Mouse (Mus musculus): ENCODE data around the gene Map3k20. TPM values are rescaled to one million over a fixed set of nuclear protein-coding genes. Genes with fewer than 3 reads are reported as not detected.
A peak's percentile ranks its signal among the peaks of the same experiment; 100 is the strongest.

Map3k20 gene
- polyA plus RNA-seq, 1 experiment from 2014 or later: 3.8 TPM

DNA sequence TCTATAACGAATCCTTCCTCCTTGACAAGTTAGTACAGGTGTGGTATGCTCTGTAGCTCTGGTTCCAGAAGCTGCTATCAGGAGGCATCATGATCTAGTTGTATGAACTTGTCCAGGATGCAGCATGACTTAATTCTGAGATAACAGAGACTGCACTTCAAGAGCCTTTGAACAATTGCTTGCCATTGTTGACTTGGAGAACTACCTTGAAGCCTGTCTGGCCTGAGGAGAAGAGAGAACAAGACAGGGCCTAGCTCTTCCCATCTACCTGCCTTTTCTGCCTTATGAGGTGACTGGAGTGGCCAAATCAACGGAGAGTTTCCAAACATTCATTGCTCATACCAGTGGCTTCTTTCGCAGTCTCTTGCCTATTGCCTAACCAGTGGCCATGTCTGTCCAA, 160.7 kb downstream of the Map3k20 start:
- 94% methylated on average over 3 of the region's 3 CpGs for WGBS

GRCm38 (mm10) chr2:72446615-72447014, 161.2 kb downstream of the Map3k20 start:
- Histone ChIP-seq H3K4me1 (no peaks in the 10 kb centered on the region), H3K4me2 (no peak overlapping the region), H3K27ac (replicated peaks) (no peak overlapping the region), H3K27me3 (replicated peaks) (no peaks in the 10 kb centered on the region), H3K36me3 (no peaks in the 10 kb centered on the region), H3K9me3 (replicated peaks) (no peaks in the 10 kb centered on the region), H3K4me3 (replicated peaks) (no peak overlapping the region), H3K9ac (replicated peaks) (no peak overlapping the region)
- WGBS: 28% methylated on average over 5 of the region's 5 CpGs
- ATAC-seq (ENCODE audit: low FRiP score): no peak

More for the DNA sequence above, 160.7 kb downstream of the Map3k20 start:
- no peak overlapping the region for H3K4me3 ChIP-seq (replicated peaks)
- no peaks in the 10 kb centered on the region for H3K36me3 ChIP-seq
- no peaks in the 10 kb centered on the region for H3K4me1 ChIP-seq
- H3K4me2 ChIP-seq: no peak overlapping the region
- no peaks in the 10 kb centered on the region for H3K27me3 ChIP-seq (replicated peaks)
- no peak overlapping the region for H3K27ac ChIP-seq (replicated peaks)
- H3K9ac ChIP-seq (replicated peaks): no peak overlapping the region
- no peaks in the 10 kb centered on the region for H3K9me3 ChIP-seq (replicated peaks)
- ATAC-seq (ENCODE audit: low FRiP score): no peak

- Histone ChIP-seq H3K9ac (replicated peaks) (no peak overlapping the region), H3K36me3 (no peaks in the 10 kb centered on the region), H3K9me3 (replicated peaks) (no peaks in the 10 kb centered on the region), H3K27me3 (replicated peaks) (no peaks in the 10 kb centered on the region), H3K27ac (replicated peaks) (no peak overlapping the region), H3K4me2 (no peak overlapping the region), H3K4me1 (no peaks in the 10 kb centered on the region; the same call in 1 of the 2 replicates), H3K4me3 (replicated peaks) (no peak overlapping the region)
- ATAC-seq (ENCODE audit: low FRiP score): no peak
- 53% methylated on average over 3 of the region's 3 CpGs for WGBS
Observed at GRCm38 (mm10) chr2:72453563-72453962, 168.1 kb downstream of the Map3k20 start.

DNA sequence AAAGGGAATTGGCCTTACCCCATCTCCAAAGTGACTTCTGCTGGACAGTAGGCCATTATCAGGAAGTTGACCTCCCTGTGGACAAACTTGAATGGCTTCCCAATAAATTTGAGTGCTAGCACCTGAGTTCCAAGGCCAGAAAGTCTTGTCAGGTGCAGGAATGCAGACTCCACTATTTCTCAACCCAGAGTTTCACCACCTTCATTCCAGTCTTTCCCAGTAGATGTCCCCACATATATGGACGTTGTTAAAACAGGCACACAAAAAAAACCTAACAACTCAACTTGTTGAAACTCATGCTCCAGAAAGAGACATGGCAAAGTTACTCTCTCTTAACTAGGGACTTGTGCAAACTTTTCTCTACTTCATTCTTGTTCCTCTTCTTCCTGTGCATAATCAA, 170.8 kb downstream of the Map3k20 start:
- WGBS: 70% methylated on average over 1 of the region's 1 CpGs
- Histone ChIP-seq H3K4me3 (replicated peaks) (no peak overlapping the region), H3K9me3 (replicated peaks) (no peaks in the 10 kb centered on the region), H3K9ac (replicated peaks) (no peak overlapping the region), H3K4me1 (no peaks in the 10 kb centered on the region; the same call in 1 of the 2 replicates), H3K27ac (replicated peaks) (no peak overlapping the region), H3K4me2 (no peak overlapping the region), H3K36me3 (no peaks in the 10 kb centered on the region), H3K27me3 (replicated peaks) (no peaks in the 10 kb centered on the region)
- no peak for ATAC-seq (ENCODE audit: low FRiP score)

DNA sequence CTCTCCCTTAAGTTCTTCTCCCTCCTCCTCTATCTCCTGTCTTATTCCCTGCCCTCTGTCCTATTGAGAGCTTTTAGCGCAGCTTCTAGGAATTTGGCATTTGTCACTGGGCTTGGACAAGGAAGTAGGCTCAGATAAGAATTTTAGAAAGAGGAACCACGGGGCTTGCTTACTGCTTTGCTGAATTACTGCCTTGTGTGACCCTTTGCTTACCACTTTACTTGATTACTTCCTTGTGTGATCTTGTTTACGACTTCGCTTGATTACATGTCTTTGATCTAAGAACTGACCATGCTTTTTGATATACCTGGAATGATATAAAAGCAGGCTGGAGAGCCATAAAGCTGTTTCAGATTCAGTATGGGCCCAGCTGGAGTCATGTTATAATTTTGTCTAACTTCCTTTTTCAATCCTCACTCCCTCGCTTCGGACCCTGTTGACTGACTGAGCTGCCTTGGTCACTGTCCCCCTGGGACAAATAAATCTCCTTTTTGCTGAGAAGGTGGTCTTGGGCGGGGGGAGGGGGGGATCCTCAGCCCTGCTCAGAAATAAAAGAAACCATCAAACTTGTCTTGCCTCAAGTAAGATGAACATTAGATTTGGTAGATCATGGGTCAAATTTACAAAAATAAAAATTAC, 179.1 kb downstream of the Map3k20 start:
- Histone ChIP-seq H3K27ac (replicated peaks) (no peak overlapping the region), H3K9me3 (replicated peaks) (no peaks in the 10 kb centered on the region), H3K4me1 (no peaks in the 10 kb centered on the region), H3K9ac (replicated peaks) (no peak overlapping the region), H3K36me3 (no peaks in the 10 kb centered on the region), H3K27me3 (replicated peaks) (no peaks in the 10 kb centered on the region), H3K4me3 (replicated peaks) (no peak overlapping the region), H3K4me2 (no peak overlapping the region)
- ATAC-seq (ENCODE audit: low FRiP score): no peak
- WGBS: 26% methylated on average over 7 of the region's 7 CpGs

DNA sequence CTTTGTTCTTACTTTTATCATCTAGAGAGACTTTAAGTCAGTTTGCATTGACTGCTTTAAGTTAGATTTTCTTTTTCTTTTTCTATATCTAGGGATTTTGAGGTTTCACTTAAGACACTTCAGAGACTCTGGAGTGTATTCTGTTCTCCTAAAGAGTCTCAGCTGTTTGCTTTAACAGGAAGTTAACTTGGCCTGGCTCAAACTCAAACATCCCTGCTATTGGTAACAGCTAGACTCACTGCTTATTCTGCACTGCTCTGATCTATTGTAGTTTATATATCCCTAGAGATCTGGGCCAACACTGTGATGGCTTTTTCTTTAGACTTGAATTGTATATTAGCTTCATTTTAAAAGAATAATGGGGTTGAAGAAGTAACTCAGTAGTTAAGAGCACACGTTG, 182.2 kb downstream of the Map3k20 start:
- WGBS: 68% methylated on average over 1 of the region's 1 CpGs
- Histone ChIP-seq H3K4me2 (no peak overlapping the region), H3K4me1 (no peaks in the 10 kb centered on the region), H3K4me3 (replicated peaks) (no peak overlapping the region), H3K9ac (replicated peaks) (no peak overlapping the region), H3K36me3 (no peaks in the 10 kb centered on the region), H3K27ac (replicated peaks) (no peak overlapping the region), H3K27me3 (replicated peaks) (no peaks in the 10 kb centered on the region), H3K9me3 (replicated peaks) (no peaks in the 10 kb centered on the region)
- no peak for ATAC-seq (ENCODE audit: low FRiP score)

GRCm38 (mm10) chr2:72471415-72472070, 186.1 kb downstream of the Map3k20 start:
- WGBS: 71% methylated on average over 16 of the region's 16 CpGs
- peaks cover 8% of the 10 kb centered on the region for H3K4me1 ChIP-seq
- H3K9ac ChIP-seq (replicated peaks): no peak overlapping the region
- ATAC-seq (ENCODE audit: low FRiP score): no peak
- peaks cover 17% of the 10 kb centered on the region for H3K27me3 ChIP-seq (replicated peaks)
- no peaks in the 10 kb centered on the region for H3K9me3 ChIP-seq (replicated peaks)
- no peak overlapping the region for H3K4me2 ChIP-seq
- no peak overlapping the region for H3K4me3 ChIP-seq (replicated peaks)
- no peaks in the 10 kb centered on the region for H3K36me3 ChIP-seq
- no peak overlapping the region for H3K27ac ChIP-seq (replicated peaks)

- H3K27me3 ChIP-seq (replicated peaks): peaks cover 17% of the 10 kb centered on the region
- H3K9me3 ChIP-seq (replicated peaks): no peaks in the 10 kb centered on the region
- no peak overlapping the region for H3K4me2 ChIP-seq
- H3K36me3 ChIP-seq: no peaks in the 10 kb centered on the region
- H3K9ac ChIP-seq (replicated peaks): no peak overlapping the region
- H3K4me3 ChIP-seq (replicated peaks): no peak overlapping the region
- peaks cover 16% of the 10 kb centered on the region for H3K4me1 ChIP-seq
- ATAC-seq (ENCODE audit: low FRiP score): no peak
- 8% methylated on average over 7 of the region's 7 CpGs for WGBS
- no peak overlapping the region for H3K27ac ChIP-seq (replicated peaks)
Observed at GRCm38 (mm10) chr2:72474531-72475287, 189.3 kb downstream of the Map3k20 start.

DNA sequence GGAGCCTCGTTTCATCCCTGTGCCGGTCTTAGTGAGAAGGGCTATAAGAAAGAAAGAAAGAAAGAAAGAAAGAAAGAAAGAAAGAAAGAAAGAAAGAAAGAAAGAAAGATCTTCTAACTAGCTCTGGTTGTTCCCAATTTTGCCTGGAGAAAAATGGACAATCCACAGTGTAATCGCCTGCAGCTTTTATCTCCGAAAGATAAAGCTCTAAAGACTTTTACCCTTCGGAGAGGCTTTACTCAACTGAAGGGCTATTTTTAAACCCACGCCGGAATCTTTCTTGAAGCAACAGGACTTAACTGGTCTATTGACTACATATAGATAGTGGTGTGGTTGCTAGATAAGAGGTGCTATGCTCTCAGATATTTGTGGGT, 190.0 kb downstream of the Map3k20 start:
- WGBS: 0% methylated on average over 7 of the region's 7 CpGs
- Histone ChIP-seq H3K4me1 (peaks cover 21% of the 10 kb centered on the region), H3K36me3 (no peaks in the 10 kb centered on the region), H3K27me3 (replicated peaks) (peaks cover 17% of the 10 kb centered on the region), H3K27ac (replicated peaks) (no peak overlapping the region), H3K4me2 (peak overlapping the region; percentile 97), H3K4me3 (replicated peaks) (peak overlapping the region; percentile 91), H3K9ac (replicated peaks) (no peak overlapping the region), H3K9me3 (replicated peaks) (no peaks in the 10 kb centered on the region)
- 0 out of 2 replicates have a peak, but pooled peaks have one; percentile 8 for ATAC-seq (ENCODE audit: low FRiP score)

DNA sequence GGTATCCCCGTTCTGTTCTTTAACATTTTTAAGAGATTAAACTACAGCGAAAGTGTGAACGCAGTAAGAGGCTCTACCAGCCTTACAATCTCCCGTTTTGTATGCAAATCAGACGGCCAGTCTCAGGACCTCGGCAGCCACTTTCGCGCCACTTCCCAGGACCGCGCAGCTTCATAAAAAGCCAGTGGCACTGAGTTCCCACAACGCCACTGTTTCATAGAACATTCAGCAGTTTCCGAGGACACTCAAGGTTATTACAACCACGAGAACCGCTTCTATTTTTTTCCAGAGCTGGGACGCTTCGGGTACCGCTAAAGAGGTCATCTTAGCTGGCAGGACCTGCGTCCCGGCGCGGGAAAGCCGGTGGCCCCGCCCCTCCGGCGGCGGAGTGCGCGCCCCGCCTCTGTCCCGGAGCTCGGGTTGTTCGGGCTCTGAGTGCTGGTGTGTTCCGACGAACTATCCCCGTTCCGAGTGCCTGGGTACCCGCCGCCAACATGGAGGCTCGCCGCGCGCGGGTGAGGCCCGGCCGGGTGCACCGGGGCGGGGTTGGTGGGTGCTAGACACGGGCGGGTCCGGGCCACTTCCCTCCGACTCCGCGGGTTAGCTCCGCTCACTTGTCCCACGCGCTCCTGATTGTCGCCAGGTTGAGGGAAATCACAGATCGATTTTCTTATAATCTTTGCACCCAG, 190.5 kb downstream of the Map3k20 start, which contains the start of gene Cdca7:
TSS of gene Cdca7 (plus strand) at position 363 of the 689 bp plus-strand sequence.
- peak within 1 kb of the TSS; percentile 97 for H3K4me2 ChIP-seq
- peak within 1 kb of the TSS; percentile 91 for H3K4me3 ChIP-seq (replicated peaks)
- peaks cover 17% of the 10 kb centered on the region for H3K27me3 ChIP-seq (replicated peaks)
- H3K36me3 ChIP-seq: no peaks in the 10 kb centered on the region
- peak; percentile 82 for ATAC-seq (ENCODE audit: low FRiP score)
- peak within 1 kb of the TSS; percentile 67 for H3K9ac ChIP-seq (replicated peaks)
- no peaks in the 10 kb centered on the region for H3K9me3 ChIP-seq (replicated peaks)
- H3K27ac ChIP-seq (replicated peaks): peak within 1 kb of the TSS; percentile 70
- peaks cover 21% of the 10 kb centered on the region for H3K4me1 ChIP-seq
- under 1% methylated on average over 58 of the region's 58 CpGs for WGBS

DNA sequence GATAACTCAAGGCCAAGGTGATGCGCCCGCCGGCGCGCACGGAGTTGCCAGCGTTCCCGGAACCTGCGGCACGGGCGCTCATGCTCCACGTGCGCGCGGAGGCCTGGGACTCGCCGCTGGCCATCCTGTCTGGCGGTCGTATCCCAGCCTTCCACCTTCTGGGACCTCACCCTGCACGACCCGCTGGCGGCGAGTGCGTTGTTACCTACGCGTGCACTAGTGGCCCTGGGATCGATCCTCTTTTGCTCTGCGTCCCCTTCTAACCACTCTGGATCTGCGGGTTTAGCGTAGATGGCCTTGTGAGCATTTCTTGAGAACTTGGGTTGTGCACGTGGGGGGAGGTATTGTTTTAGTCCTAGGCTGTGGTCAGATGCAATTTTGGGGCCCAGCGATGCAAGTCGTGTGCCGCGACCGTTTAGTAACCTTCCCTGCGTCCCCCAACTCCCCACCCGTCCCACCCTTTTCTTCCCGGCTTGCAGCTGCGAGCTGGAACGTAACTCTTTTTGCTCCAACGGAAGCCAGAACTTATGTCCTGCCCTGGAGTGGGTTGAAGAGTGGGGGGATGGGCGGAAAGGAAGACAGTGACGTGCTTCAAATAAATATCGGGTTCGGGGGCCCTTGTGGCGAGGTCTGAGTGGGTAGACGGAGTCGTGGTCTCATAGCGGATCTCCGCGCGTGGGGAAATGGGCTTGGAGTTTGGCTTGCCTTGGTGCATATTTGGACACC, 191.2 kb downstream of the Map3k20 start:
- H3K4me1 ChIP-seq: peaks cover 21% of the 10 kb centered on the region
- peaks cover 17% of the 10 kb centered on the region for H3K27me3 ChIP-seq (replicated peaks)
- peak; percentile 75 for ATAC-seq (ENCODE audit: low FRiP score)
- under 1% methylated on average over 53 of the region's 53 CpGs for WGBS
- peak overlapping the region; percentile 67 for H3K9ac ChIP-seq (replicated peaks)
- no peaks in the 10 kb centered on the region for H3K9me3 ChIP-seq (replicated peaks)
- peak overlapping the region; percentile 70 for H3K27ac ChIP-seq (replicated peaks)
- H3K4me3 ChIP-seq (replicated peaks): peak overlapping the region; percentile 91
- H3K36me3 ChIP-seq: no peaks in the 10 kb centered on the region
- H3K4me2 ChIP-seq: peak overlapping the region; percentile 97

All from neural tube, embryonic 15.5 days (tissue).